Mouse (Mus musculus): ENCODE results near the gene Gak.

GRCm38 (mm10) chr5:108570991-108571390 lies 58.6 kb downstream of the Gak start:
- TF ChIP-seq HCFC1 (IDR thresholded peaks at IDR 0.05; ENCODE audit: borderline replicate concordance, insufficient read depth, low read length), result no peak
- TF ChIP-seq ZC3H11A (IDR thresholded peaks at IDR 0.05; ENCODE audit: borderline replicate concordance, low read depth, low read length), result no peak
- TF ChIP-seq CHD2 (IDR thresholded peaks at IDR 0.05; ENCODE audit: low read depth, low read length), result no peak
- no peak for TF ChIP-seq MAFK (IDR thresholded peaks at IDR 0.05; ENCODE audit: insufficient read depth, low read depth, low read length)

Measured in ES-E14 (cell line).